Mouse (Mus musculus) heart, postnatal 4 days (tissue): ENCODE results near the gene Gsdma2. TPM values are rescaled to one million over a fixed set of nuclear protein-coding genes. Genes with fewer than 3 reads are reported as not detected.

Source experiments
- DNase-seq: peaks from one replicate; pipeline ENCODE4 v3.0.0; 2021
- total RNA-seq, 2 experiments: library from RNA; stranded (reverse); gene quantifications; 2 replicates each; pipeline ENCODE4 v1.2.3; 2021

Gsdma2 gene
- total RNA-seq, 2 experiments from 2014 or later, result not detected

DNA sequence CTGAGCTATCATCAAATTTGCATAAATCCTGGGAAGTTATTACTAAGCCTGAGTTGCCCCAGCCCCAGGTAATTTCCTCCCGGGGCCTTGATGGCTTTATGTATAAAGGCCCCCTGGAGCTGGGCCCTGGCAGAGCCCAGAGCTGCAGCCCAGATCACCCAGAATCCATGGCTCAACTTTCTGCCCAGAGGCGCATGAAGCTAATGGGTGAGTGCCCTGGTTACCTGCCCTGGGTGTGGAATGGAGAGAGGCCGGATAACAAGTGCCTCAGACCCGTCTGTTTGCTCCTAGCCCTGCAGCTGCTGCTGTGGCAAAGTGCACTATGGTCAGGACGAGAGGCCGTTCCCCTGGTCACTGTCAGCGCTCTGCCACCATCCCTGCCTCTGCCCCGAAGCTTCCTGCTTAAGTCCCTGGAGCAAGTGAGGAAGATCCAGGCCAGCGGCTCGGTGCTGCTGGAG is 54.7 kb downstream of the Gsdma2 start, which contains the start of gene Csf3:
Gene Csf3 (plus strand): TSS at position 51 of the 458 bp plus-strand sequence.
- no peak for DNase-seq

DNA sequence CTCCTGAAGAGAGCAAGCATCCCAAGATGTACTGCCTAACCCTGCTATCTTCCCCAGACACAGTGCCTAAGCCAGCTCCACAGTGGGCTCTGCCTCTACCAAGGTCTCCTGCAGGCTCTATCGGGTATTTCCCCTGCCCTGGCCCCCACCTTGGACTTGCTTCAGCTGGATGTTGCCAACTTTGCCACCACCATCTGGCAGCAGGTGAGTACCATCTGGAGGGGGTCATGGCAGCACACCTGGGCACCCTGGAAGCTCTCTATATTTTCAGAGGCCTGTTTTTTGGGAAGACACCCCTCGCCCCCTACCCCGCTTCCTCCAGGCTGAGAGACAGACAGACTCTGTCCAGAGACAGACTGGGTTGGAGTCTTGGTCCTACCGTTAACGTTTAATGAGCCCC is 55.8 kb downstream of the Gsdma2 start:
- no peak for DNase-seq

DNA sequence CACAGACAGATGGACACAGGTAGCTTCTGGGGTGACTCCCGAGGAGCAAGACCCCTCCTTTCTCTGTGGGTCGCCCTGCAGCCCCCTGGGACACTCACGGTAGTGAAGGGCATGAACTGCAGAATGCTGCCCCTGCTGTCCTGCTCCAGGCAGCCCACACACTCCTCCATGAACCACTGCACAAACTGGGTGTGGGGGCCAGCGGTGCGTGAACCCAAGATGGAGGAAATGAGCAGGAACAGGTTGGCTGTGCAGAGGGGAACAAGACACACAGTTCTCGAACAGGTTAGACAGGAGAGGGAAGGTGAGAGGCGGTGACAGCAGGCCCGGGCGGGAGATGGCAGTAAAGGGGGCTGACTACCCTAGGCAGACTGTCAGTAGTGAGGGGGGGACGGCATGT is 58.5 kb downstream of the Gsdma2 start:
- DNase-seq, result no peak

Other genes starting within 250 kb of the Gsdma2 start
- gene Pgap3, start 246.3 kb upstream of the Gsdma2 start, total RNA-seq, result 10 to 100 TPM; 19.6 to 20.5 TPM
- 10 to 100 TPM; 24.1 to 27.0 TPM for gene Erbb2, start 234.3 kb upstream of the Gsdma2 start, total RNA-seq
- gene Mien1, start 207.8 kb upstream of the Gsdma2 start, total RNA-seq, result 10 to 100 TPM; 46.9 to 49.0 TPM
- not detected for gene Grb7, start 200.4 kb upstream of the Gsdma2 start, total RNA-seq
- gene Ikzf3, start 100.7 kb upstream of the Gsdma2 start, total RNA-seq, result under 1 TPM; 0.67 to 0.72 TPM
- under 1 TPM in 1 of 2 experiments, not detected in 1; 0.17 TPM for gene Zpbp2, start 95.7 kb upstream of the Gsdma2 start, total RNA-seq
- gene Ormdl3, start 59.4 kb upstream of the Gsdma2 start, total RNA-seq, result 10 to 100 TPM; 36.5 to 41.5 TPM
- gene Lrrc3c, start 48.5 kb upstream of the Gsdma2 start, total RNA-seq, result not detected
- gene Gm12355, start 21.1 kb upstream of the Gsdma2 start, total RNA-seq, result 10 to 100 TPM; 29.2 to 29.5 TPM
- gene Gsdma3, start 20.4 kb upstream of the Gsdma2 start, total RNA-seq, result 1 to 10 TPM; 3.2 to 5.2 TPM
- not detected for gene Gsdma, start 17.6 kb downstream of the Gsdma2 start, total RNA-seq
- gene Psmd3, start 35.8 kb downstream of the Gsdma2 start, total RNA-seq, result 100 to 1,000 TPM; 138 to 140 TPM
- gene Csf3, start 54.5 kb downstream of the Gsdma2 start, total RNA-seq, result not detected
- 10 to 100 TPM; 51.7 to 52.3 TPM for gene Med24, start 82.7 kb downstream of the Gsdma2 start, total RNA-seq
- gene Thra, start 93.9 kb downstream of the Gsdma2 start, total RNA-seq, result 100 to 1,000 TPM; 171 to 183 TPM
- 10 to 100 TPM; 26.3 to 27.6 TPM for gene Nr1d1, start 128.6 kb downstream of the Gsdma2 start, total RNA-seq
- 10 to 100 TPM; 67.8 to 71.5 TPM for gene Msl1, start 148.8 kb downstream of the Gsdma2 start, total RNA-seq
- gene Casc3, start 158.1 kb downstream of the Gsdma2 start, total RNA-seq, result 10 to 100 TPM; 26.9 to 28.4 TPM
- gene Rapgefl1, start 190.0 kb downstream of the Gsdma2 start, total RNA-seq, result 1 to 10 TPM; 1.3 TPM
- 10 to 100 TPM; 12.6 to 14.1 TPM for gene Wipf2, start 216.9 kb downstream of the Gsdma2 start, total RNA-seq